Mouse (Mus musculus): ENCODE data around the gene Wnt10b.

DNA sequence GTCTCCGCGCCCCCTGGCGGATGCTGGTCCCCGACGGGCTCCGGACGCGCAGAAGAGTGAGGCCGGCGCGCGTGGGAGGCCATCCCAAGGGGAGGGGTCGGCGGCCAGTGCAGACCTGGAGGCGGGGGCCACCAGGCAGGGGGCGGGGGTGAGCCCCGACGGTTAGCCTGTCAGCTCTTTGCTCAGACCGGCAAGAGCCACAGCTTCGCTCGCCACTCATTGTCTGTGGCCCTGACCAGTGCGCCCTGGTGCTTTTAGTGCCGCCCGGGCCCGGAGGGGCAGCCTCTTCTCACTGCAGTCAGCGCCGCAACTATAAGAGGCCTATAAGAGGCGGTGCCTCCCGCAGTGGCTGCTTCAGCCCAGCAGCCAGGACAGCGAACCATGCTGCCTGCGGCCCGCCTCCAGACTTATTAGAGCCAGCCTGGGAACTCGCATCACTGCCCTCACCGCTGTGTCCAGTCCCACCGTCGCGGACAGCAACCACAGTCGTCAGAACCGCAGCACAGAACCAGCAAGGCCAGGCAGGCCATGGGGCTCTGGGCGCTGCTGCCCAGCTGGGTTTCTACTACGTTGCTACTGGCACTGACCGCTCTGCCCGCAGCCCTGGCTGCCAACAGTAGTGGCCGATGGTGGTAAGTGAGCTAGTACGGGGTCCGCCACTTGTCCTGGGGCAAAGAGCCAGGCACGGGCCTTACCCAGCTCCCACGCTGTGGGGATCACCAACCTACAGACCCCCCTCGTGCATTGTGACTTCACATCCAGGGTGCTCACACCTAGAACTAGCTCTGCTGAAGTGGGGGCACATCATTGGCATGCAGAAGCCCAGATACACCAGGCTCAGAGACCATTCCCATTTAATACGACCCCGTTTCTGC lies 11.9 kb upstream of the Wnt10b start, which contains the start of gene Wnt1:
- TF ChIP-seq CTCF (IDR thresholded peaks at IDR 0.05; ENCODE audit: insufficient read depth, low read length) (peak; percentile 38), POLR2A (IDR thresholded peaks at IDR 0.05; ENCODE audit: borderline replicate concordance, extremely low read depth, low read depth, low read length) (no peak)
